Mouse (Mus musculus) cerebellum, adult 18-20 months (tissue): Measurements from ENCODE around the gene Trmt2a.
A peak's percentile ranks its signal among the peaks of the same experiment; 100 is the strongest.

Experiments used
- DNase-seq, 2 experiments: peaks; one replicate each; pipeline ENCODE4 v3.0.0; 2021

The Trmt2a gene

GRCm38 (mm10) chr16:18248433-18249363 is at the start of gene Trmt2a, which contains the start of gene Ranbp1:
Gene Trmt2a, plus strand, starts transcription at chr16:18248679.
Gene Ranbp1, minus strand, starts transcription at chr16:18248732.
- DNase-seq, result peak; percentile 98 to 99

DNA sequence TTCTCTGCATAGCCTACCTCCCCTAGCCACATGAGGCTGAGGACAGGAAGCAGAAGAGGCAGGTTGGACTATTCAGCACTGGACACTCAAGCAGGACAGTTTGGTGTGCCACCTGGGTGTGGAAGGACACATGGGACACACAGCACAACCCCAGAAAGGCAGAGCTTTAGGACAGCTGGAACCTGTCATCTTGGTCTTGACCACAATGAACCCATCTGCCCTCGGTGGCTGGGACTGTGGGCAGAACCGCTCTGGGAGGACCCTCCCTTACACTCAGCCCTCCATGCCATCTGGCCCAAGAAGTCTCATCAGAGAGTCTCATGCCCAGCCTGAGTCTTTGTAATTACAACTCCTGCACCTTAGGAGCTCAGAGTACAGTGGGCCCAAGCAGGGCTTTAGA is 48.4 kb upstream of the Trmt2a start:
- DNase-seq, result no peak

GRCm38 (mm10) chr16:18201620-18202019 is 46.9 kb upstream of the Trmt2a start:
- no peak for DNase-seq

- DNase-seq, result no peak
Measured at GRCm38 (mm10) chr16:18202061-18202460, 46.4 kb upstream of the Trmt2a start.

DNA sequence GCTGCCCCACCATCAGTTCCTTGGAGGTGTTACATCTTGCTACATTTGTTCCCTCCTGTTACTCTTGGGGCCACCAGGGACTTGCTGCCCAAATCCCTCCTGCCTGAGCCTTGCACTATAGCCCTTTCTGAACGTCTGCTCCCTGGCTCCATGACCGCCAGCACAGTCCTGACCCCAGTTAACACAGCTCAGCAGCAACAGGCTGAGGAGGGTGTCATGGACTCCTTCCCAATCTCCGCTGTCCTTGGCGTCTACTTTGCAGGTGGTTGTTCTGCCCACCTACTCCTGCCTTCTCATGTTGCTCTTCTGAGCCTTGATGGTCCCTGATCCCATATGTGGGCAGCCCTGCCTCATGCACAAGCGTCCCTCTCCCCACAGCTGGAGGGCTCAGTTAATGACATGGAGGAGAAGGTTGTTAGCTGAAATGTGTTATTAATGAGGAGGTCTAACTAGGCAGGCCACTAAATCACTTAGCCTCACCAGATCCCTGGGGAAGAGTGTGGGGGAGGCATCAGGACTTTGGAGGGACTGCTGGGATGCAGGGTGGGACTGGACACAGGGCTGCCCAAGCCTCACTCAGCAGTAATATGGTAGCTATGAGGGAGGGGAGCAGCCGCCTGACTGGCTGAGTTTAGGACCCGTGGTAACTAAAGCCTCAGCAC is 44.9 kb upstream of the Trmt2a start:
- no peak for DNase-seq

GRCm38 (mm10) chr16:18210701-18211416 is 37.6 kb upstream of the Trmt2a start:
- DNase-seq, result peak; percentile 83 to 85

DNA sequence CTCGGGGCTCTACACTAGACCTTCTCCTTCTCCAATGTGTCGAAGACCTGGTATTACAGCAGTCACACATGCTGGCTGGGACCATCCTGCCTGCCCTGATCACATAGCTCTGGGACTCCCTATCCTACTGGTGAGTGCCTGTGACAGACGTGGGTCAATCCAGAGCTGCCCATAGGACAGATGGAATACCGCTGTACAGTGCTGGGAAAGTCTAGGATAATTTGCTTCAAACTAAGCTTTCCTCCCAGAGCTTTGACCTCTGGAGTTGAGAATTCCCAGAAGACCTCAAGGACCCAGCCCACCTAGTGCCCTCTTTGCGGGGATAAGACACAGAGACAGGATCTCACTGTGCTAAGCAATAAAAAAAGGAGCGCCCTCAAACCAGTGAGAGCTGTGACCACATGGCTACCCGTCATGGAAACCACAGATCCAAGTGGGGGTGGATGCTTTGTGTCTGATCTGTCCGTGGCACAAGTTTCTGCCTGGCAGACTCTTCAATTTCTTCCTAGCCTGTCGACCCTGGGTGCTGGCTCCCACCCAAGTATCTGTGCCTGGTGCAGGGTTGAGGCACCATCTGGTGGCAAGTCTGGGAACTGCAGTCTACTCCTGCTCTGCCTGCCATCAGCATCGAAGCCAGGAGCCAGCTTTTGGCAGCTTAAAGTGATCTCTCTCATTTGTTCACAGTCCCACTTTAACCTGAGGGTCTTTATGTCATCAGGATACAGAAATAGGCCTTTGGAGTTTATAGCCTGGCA is 36.9 kb upstream of the Trmt2a start:
- DNase-seq, result peak; percentile 85 to 96

- DNase-seq, result no peak
Measured at GRCm38 (mm10) chr16:18213689-18214088, 34.8 kb upstream of the Trmt2a start.

DNA sequence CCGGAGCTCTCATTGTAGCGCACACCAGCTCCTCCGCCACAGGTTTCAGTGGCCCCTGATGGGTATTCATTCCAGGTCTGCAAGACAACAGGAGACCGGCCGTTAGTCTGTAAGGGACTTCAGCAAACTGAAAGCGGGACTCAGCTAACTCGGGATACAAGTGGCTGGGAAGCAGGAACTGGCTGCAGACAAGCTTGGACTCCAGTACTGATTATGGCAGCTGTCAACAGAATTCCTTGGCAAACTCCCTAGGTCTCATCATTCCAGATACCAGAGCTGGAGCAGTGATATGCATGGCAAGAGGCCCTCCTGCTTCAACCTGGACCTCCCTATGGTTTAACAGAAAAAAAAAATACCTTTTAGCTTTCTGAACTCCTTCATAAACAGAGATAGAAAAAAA is 33.6 kb upstream of the Trmt2a start:
- DNase-seq, result no peak

DNA sequence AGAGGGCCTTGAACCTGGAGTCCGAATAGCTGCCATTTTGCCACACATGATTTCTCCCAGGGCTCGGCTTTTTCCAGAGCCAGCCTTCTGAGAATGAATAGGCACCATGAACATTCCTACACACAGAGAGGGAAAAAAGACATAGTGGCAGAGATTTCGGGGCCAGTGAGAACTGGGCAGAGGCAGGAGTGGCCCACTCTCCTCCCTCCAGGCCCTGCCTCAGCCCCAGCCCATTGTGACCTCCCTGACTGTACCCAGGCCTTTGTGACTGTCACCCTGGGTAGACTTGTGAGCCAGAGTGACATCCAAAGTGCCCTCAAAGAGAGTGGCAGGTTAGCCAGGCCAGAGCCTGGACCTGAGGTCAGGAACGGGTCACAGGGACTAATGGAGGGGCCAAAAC is 30.9 kb upstream of the Trmt2a start, which contains the start of gene Ccdc188:
Gene Ccdc188 (plus strand): TSS at position 301 of the 400 bp plus-strand sequence.
- DNase-seq, result no peak

DNA sequence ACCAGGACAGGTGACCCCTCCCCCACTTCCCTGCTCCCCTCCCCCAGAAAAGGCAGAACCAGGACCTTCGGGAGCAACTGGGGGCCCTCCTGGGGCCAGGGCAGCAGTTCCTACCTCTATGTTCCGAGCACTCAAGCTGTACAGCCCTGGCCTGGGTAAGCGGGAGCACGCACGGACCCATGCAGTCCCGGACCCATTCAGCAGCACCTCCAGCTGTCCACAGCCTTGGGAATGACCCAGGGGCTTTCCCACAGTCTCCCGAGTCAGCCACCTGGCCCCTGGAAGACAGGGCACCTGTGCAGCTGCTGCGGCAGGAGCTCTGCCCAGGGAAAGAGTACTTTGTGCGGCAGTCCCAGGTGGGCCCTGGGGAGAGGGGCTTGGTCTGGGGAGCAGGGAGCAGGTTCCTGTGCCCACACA is 29.9 kb upstream of the Trmt2a start:
- no peak for DNase-seq

- no peak for DNase-seq
Measured at GRCm38 (mm10) chr16:18220001-18220400, 28.5 kb upstream of the Trmt2a start.

DNA sequence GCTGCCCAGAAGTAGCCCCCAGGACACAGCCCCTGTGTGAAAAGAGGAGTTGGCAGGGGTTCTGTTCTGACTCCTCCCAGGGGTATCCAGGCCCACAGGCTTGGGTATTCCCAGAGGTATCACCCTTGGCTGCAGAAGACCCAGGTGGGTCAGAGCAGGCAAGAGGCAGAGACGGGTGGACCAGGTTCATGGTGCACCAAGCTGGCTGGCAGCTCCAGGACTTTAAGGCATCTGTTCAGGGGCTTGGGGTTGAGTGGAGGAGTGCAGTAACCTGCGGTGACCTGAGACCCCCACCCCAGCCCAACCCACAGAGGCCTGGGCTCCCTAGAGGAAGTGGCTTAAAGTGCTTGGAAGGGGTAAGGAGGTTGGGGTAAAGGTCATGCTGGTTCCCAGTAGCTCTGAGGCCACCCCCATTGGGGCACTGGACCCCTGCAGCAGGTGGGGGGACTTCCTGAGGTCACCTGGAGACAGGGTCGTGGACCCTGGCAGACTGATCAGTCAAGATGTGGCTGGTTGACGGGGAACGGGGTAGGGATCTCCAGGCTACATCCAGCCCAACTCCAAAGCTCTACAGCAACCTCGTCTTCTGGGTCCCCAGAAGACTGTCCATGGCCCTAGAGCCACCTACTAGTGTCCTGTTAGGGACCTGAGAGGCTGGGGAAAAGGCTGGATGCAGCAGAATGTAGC is 27.5 kb upstream of the Trmt2a start:
- DNase-seq, result no peak

DNA sequence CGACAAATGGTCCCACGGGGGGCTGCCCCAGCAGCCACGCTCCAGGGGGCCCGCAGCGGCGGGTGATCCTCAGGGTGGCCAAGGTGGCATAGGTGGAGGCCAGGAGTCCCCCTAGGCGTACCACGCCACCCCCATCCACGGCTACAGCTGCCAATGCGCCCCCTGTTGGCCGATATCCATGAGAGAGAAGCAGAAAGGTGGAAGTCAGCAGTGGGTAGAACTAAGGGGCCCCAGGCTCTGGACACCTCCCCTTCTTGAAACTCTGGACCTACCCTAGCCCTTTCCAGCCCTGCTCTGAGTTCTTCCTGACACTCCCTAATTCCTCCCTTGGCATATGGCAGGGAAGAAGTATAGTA is 27.0 kb upstream of the Trmt2a start:
- DNase-seq, result no peak

- DNase-seq, result no peak
Measured at GRCm38 (mm10) chr16:18222188-18222587, 26.3 kb upstream of the Trmt2a start.

DNA sequence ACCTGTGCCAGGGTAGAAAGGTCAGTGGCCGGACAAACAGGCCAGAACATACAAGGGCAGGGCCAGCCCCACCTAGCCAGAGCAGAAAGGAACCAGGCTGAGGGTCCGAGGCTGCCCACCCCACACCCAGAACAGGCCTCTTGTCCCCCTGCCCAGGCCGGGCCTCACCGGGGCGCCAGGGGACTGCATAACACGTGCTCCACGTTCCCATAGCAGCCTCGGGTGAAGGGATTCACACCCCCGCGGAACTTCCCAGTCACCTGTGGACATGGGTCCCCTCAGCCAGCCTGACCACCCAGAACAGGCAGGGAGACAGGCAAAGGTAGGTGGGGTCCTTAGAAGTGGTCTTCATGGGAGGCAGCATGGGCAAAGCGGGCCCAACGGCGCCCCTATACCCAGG is 21.3 kb upstream of the Trmt2a start:
- no peak for DNase-seq

GRCm38 (mm10) chr16:18227897-18228422 is 20.5 kb upstream of the Trmt2a start:
- peak in 1 of 2 experiments; percentile 22 for DNase-seq

DNA sequence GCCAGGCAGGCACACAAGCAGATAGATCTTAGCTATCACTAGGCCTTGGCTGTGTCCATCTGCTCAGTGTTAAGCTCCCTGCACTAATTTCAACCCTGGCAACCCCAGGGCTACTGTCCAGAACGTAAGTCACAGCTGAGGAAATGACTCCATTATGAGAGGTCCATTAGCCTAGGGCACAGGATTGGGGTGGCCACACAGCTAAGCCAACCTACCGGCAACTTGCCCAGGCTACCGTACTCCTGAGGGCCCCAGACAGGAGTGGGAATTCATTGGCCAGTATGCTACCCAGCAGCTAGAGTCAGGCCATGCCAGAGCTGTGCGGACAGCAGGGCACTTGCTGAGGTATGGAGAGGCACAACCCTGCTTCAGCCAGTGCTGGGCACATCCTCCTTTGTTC is 19.6 kb upstream of the Trmt2a start:
- peak; percentile 72 to 76 for DNase-seq

DNA sequence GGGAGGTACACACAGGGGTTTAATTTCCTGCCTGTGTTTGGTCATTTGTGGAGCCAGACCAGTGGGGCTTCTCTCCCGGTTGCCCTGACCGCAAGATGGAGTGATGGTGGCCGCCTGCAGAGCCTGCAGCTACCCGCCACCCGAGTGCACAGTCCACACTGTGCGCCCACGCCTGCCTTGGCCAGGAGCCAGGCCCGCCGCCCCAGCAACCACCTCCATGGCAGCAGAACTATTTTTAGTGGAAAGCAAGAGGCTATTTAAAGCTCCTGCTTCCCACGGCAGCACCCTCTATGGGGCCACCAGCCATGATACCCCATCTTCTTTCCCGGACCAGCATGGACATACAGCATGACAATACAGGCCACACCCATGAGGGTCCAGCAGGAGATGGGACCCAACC is 18.9 kb upstream of the Trmt2a start:
- DNase-seq, result peak; percentile 70 to 79

DNA sequence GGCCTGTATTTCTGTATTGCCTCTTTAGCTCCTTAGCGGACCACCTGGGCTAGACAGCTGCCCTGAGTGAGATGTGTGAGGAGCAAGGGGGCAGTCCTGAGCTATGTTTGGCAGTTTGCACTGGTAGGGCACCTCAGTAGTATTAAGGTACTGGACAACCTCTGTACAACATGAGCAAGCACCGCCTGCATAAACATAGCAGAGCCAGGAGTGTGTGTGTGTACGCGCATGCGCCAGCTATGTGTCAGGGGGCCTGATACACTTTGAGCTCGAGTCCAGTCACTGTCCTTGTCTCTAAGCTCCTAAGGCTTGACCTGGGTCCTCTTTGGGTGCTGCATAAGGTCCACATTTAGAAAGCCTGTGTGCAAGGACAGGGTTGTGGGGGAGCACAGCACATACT is 17.9 kb upstream of the Trmt2a start:
- DNase-seq, result peak in 1 of 2 experiments; percentile 30

DNA sequence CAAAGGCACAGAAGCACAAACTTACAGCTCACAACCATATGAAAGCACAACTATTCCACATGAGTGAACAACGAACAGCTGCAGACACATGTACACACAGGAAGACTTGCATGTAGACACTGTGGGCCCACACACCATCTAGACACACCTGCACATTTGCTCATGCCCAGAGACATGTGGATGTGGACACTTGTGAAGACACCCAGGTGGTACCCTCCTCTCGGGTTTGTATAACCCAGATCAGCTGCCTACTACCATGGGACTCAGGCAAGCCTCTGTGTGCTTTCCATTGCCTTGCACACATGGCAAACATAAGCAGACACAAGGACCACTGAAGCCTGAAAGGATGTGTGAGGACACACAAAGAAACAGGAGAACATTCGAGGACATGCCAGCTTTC is 17.4 kb upstream of the Trmt2a start:
- no peak for DNase-seq

GRCm38 (mm10) chr16:18231451-18231850 is 17.0 kb upstream of the Trmt2a start:
- DNase-seq, result no peak
